Mouse (Mus musculus): ENCODE results near the gene Cpxm2. TPM values are rescaled to one million over a fixed set of nuclear protein-coding genes. Genes with fewer than 3 reads are reported as not detected.

Cpxm2 gene
- polyA plus RNA-seq (2015; fragmentation: Nextera tagmentation; extraction: Ambion mirVana) = 0.74 and 0.81 TPM in 2 replicates

DNA sequence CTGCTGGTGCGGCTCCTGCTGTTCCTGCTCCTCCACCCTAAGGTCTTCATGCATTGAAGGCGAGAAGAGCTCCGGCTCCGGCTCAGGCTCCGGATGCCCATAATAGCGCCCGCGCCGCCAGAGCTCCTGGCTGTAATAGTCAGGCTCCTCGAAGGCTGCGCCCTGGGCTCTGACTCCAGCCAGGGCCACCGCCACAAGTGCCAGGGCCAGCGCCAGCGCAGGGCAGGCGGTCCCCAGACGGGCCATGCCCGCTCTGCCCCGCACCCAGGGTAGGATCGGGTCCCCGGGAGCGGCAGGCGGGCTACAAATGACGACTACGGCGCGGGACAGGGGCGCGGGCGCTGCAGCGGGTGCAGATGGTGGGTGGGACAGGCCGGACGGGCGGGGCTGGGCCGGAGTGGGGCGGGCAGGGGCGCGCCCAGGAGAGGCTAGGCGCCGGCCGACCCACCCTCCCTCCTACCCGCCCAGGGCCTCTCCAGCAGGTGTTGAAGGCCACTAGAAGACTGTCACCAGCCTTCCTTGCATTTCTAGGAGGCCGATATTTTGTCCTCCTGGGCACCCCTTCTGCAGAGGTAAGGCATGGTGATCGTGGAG, at the start of gene Cpxm2:
TSS of gene Cpxm2 (minus strand) at position 372 of the 594 bp plus-strand sequence.
- ATAC-seq = no peak
- no peak for TF ChIP-seq CTCF (IDR thresholded peaks at IDR 0.05; ENCODE audit: low read depth)
- Histone ChIP-seq H3K4me2 (replicated peaks; ENCODE audit: low read depth) (peak within 1 kb of the TSS; percentile 72), H3K9ac (ENCODE audit: low read depth, low read length) (peak within 1 kb of the TSS; percentile 31; the same call in 1 of the 2 replicates), H3K36me3 (ENCODE audit: control insufficient read depth, insufficient read depth) (no peaks in the 10 kb centered on the region), H3K4me3 (ENCODE audit: low read depth, low read length) (peak within 1 kb of the TSS; percentile 37), H3K27me3 (replicated peaks; ENCODE audit: control insufficient read depth, insufficient read depth, low read length) (0 out of 2 replicates have a peak, but pooled peaks cover 17% of the 10 kb centered on the region), H3K27ac (ENCODE audit: low read depth, low read length) (no peak within 1 kb of the TSS), H3K9me3 (ENCODE audit: control insufficient read depth) (no peaks in the 10 kb centered on the region), H3K4me1 (replicated peaks; ENCODE audit: control insufficient read depth, insufficient read depth, low read length) (no peaks in the 10 kb centered on the region)
- 3% methylated on average over 40 of the region's 43 CpGs for WGBS

- Histone ChIP-seq H3K4me2 (replicated peaks; ENCODE audit: low read depth) (no peak overlapping the region), H3K9me3 (ENCODE audit: control insufficient read depth) (no peaks in the 10 kb centered on the region), H3K36me3 (ENCODE audit: control insufficient read depth, insufficient read depth) (no peaks in the 10 kb centered on the region), H3K9ac (ENCODE audit: low read depth, low read length) (no peak overlapping the region), H3K4me3 (ENCODE audit: low read depth, low read length) (no peak overlapping the region), H3K4me1 (replicated peaks; ENCODE audit: control insufficient read depth, insufficient read depth, low read length) (no peaks in the 10 kb centered on the region), H3K27ac (ENCODE audit: low read depth, low read length) (no peak overlapping the region), H3K27me3 (replicated peaks; ENCODE audit: control insufficient read depth, insufficient read depth, low read length) (no peaks in the 10 kb centered on the region)
- TF ChIP-seq CTCF (IDR thresholded peaks at IDR 0.05; ENCODE audit: low read depth) = no peak
- WGBS = 25% methylated on average over 1 of the region's 1 CpGs
- no peak for ATAC-seq
Measured at GRCm38 (mm10) chr7:132204073-132204612, 49.6 kb upstream of the Cpxm2 start.

DNA sequence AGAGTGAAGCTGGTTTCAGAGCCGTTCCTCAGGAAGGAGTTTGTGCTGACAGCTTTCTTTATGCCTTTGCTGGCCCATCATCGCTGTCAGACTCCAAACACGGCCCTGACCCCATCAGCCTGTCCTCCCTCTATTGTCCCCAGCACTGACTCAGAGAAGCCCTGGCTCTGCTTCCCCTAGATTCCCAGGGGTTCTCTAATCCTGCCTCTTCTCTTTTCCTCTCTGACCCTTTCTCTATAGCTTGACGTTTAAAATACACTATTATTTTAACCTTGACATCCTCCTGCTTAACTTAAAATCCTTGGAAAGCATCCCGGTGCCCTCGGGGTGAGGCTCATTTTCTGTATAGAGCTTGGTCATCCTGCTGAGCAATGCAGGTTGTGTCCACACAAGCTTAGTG, 45.1 kb upstream of the Cpxm2 start:
- ATAC-seq = no peak
- H3K27ac ChIP-seq (ENCODE audit: low read depth, low read length) = no peak overlapping the region
- H3K9me3 ChIP-seq (ENCODE audit: control insufficient read depth) = no peaks in the 10 kb centered on the region
- H3K4me2 ChIP-seq (replicated peaks; ENCODE audit: low read depth) = no peak overlapping the region
- H3K36me3 ChIP-seq (ENCODE audit: control insufficient read depth, insufficient read depth) = no peaks in the 10 kb centered on the region
- TF ChIP-seq CTCF (IDR thresholded peaks at IDR 0.05; ENCODE audit: low read depth) = no peak
- no peak overlapping the region for H3K9ac ChIP-seq (ENCODE audit: low read depth, low read length)
- H3K27me3 ChIP-seq (replicated peaks; ENCODE audit: control insufficient read depth, insufficient read depth, low read length) = no peaks in the 10 kb centered on the region
- no peak overlapping the region for H3K4me3 ChIP-seq (ENCODE audit: low read depth, low read length)
- H3K4me1 ChIP-seq (replicated peaks; ENCODE audit: control insufficient read depth, insufficient read depth, low read length) = no peaks in the 10 kb centered on the region
- WGBS = 53% methylated on average over 6 of the region's 6 CpGs

GRCm38 (mm10) chr7:132198806-132199205, 44.3 kb upstream of the Cpxm2 start:
- H3K4me2 ChIP-seq (replicated peaks; ENCODE audit: low read depth) = no peak overlapping the region
- no peaks in the 10 kb centered on the region for H3K4me1 ChIP-seq (replicated peaks; ENCODE audit: control insufficient read depth, insufficient read depth, low read length)
- no peak for TF ChIP-seq CTCF (IDR thresholded peaks at IDR 0.05; ENCODE audit: low read depth)
- no peak overlapping the region for H3K27ac ChIP-seq (ENCODE audit: low read depth, low read length)
- no peak overlapping the region for H3K4me3 ChIP-seq (ENCODE audit: low read depth, low read length)
- no peak for ATAC-seq
- H3K9ac ChIP-seq (ENCODE audit: low read depth, low read length) = no peak overlapping the region
- H3K9me3 ChIP-seq (ENCODE audit: control insufficient read depth) = no peaks in the 10 kb centered on the region
- H3K27me3 ChIP-seq (replicated peaks; ENCODE audit: control insufficient read depth, insufficient read depth, low read length) = no peaks in the 10 kb centered on the region
- 94% methylated on average over 1 of the region's 1 CpGs for WGBS
- H3K36me3 ChIP-seq (ENCODE audit: control insufficient read depth, insufficient read depth) = no peaks in the 10 kb centered on the region

DNA sequence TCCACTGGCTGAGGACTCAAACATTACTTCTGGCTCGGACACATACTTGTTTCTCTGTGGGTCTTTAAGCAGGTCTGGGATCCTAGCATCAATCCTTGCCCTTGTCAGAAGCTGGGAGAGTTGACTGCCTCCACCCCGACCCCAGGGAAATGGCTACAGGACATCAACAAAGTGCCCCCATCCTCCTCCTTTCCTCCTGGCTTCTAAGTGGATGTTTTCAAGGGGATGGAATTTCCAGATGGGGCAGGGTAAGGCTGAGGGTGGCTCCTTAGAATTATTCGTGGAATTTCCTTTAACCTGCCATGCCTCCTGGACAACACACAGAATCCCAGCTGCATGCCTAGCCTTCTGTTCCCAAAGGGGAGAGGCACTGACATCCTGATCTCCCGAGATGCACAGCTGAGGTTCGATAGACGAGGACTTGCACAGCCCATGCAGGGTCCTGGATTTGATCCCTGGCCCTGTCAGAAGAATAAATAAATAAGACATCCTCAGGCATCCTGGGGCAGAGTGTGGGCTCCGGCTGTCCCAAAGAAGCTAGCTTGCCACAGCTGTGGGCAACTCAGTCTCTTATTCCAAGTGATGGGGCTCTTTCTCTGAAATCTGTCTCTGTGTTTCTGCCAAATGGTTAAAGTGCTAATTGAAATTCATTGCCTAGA, 43.4 kb upstream of the Cpxm2 start:
- no peak overlapping the region for H3K27ac ChIP-seq (ENCODE audit: low read depth, low read length)

DNA sequence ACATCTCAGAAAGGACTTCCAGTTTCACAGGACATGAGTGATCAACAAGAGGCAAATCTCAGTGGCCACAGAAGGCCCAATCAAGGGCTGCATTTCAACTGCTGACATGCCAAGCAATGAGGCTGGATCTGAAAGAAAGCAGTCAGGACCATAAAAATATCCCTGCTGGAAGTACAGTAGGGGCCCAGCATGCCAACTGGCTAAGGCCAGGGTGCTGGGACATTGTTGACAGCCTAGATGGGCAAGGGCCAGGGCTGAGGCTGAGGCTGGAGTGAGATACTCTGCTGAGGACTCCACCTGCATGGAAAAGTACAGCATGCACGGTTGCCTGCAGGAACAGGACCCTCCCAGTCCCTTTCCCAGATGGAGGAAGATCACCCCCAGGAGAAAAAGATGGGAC, 42.0 kb upstream of the Cpxm2 start:
- H3K4me3 ChIP-seq (ENCODE audit: low read depth, low read length) = no peak overlapping the region
- H3K36me3 ChIP-seq (ENCODE audit: control insufficient read depth, insufficient read depth) = no peaks in the 10 kb centered on the region
- no peak overlapping the region for H3K27ac ChIP-seq (ENCODE audit: low read depth, low read length)
- no peaks in the 10 kb centered on the region for H3K4me1 ChIP-seq (replicated peaks; ENCODE audit: control insufficient read depth, insufficient read depth, low read length)
- TF ChIP-seq CTCF (IDR thresholded peaks at IDR 0.05; ENCODE audit: low read depth) = no peak
- H3K9me3 ChIP-seq (ENCODE audit: control insufficient read depth) = no peaks in the 10 kb centered on the region
- no peak overlapping the region for H3K9ac ChIP-seq (ENCODE audit: low read depth, low read length)
- ATAC-seq = no peak
- WGBS = 88% methylated on average over 1 of the region's 1 CpGs
- no peak overlapping the region for H3K4me2 ChIP-seq (replicated peaks; ENCODE audit: low read depth)
- H3K27me3 ChIP-seq (replicated peaks; ENCODE audit: control insufficient read depth, insufficient read depth, low read length) = no peaks in the 10 kb centered on the region

More for the DNA sequence above, 43.4 kb upstream of the Cpxm2 start:
- ATAC-seq = no peak
- Histone ChIP-seq H3K4me3 (ENCODE audit: low read depth, low read length) (no peak overlapping the region), H3K27me3 (replicated peaks; ENCODE audit: control insufficient read depth, insufficient read depth, low read length) (no peaks in the 10 kb centered on the region), H3K4me1 (replicated peaks; ENCODE audit: control insufficient read depth, insufficient read depth, low read length) (no peaks in the 10 kb centered on the region), H3K9me3 (ENCODE audit: control insufficient read depth) (no peaks in the 10 kb centered on the region), H3K9ac (ENCODE audit: low read depth, low read length) (no peak overlapping the region), H3K36me3 (ENCODE audit: control insufficient read depth, insufficient read depth) (no peaks in the 10 kb centered on the region), H3K4me2 (replicated peaks; ENCODE audit: low read depth) (no peak overlapping the region)
- WGBS = 42% methylated on average over 7 of the region's 7 CpGs
- no peak for TF ChIP-seq CTCF (IDR thresholded peaks at IDR 0.05; ENCODE audit: low read depth)
